Mouse (Mus musculus): ENCODE results near the gene Tyr.

- no peak for TF ChIP-seq CTCF (IDR thresholded peaks at IDR 0.05; ENCODE audit: low read depth)
- no peak for TF ChIP-seq EP300 (optimal IDR thresholded peaks at IDR 0.05)
Observed at GRCm38 (mm10) chr7:87539031-87539430, 45.7 kb upstream of the Tyr start.
